Mouse (Mus musculus): ENCODE measurements around the gene Rybp.

Rybp gene

DNA sequence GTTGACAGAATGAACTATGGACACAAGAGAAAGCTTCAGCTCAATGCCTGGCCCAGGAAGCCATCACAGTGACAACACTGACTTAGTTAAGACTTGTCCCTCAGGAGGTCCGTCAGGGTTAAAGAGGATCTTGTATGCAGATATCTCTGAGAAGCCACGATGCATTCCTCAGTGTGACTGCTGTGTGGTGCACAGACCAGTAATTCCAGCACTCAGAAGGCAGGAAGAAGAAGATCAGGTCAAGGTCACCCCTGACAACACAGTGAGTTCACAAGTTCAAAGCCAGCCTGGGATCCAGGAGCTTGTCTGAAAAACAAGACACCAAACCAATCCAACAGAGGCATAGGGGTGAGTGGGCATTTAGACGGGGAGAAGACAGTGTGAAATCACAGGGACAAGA, 67.3 kb downstream of the Rybp start:
- no peak for DNase-seq (ENCODE audit: low spot score)

DNA sequence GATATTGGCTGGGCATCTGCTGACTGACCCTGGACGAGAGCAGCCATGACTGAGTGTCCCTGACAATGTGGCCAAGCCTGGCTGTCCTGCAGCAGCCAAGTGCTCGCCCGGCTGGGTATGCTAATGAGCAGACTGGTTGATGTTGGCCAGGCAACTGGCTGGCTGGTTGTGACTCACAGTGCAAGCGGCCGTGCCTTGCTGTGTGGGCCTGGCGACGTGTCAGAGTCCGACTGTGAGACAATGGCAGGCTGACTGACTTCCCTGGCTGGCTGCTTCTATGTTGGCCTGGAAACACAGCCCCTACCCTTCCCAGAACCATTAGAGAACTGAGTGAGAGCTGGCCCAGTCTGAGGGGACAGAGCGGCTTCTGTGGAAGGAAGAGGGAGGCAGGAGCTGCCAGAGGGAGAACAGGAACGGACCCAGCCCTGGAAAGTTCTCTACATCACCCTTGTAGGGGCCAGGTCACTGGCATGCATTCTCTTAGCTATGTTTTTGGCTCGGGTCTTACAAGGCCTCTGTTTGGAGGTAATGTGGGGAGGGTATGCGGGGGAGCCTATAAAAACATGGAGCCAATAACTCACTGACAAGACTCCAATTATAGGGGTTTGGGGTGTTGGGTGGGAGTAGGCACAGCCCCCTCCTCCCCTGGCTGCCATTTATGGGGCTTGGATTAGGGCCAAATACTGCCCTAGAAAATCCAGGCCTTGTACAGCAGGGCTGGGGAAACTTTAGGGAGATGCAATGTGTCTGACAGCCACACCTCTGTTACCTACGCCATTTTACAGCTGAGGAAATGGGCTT, 68.5 kb downstream of the Rybp start:
- DNase-seq (ENCODE audit: low spot score), result peak; percentile 50

DNA sequence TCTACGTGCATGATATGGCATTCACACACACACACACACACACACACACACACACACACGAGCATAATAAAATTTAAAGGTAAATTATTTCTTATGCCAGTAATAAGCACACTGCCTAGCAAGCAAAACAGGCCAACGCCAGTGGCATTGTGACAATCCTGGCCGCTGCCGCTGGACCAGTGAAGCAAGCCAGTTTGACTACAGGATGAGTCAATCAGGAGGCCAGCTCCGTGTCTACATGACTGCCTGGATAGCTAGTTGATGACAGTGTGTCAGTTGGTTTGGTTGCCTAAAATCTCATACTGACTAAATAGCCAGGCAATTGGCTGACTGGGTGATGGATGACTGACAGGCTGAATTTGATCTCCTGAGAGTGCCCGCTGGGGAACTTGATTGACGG, 69.8 kb downstream of the Rybp start:
- DNase-seq (ENCODE audit: low spot score), result no peak

DNA sequence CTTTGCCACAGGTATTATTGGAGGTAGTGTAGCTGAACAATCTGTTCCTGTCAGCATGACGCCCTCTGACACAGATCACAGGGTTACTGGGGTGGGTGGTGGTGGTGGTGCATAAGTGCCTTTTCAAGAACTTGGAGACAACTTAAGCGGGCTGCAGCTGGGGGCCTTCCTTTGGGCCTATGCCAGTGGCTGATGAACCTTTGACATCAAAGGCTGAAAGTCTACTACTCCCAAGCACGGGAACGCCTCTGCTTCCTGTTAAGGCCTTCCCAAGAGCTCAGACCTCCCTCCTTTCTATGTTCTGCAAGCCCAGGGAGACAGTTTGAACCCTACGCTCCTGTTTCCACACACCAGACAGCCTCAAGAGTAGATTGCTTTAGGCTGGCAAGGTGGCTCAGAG, 70.3 kb downstream of the Rybp start:
- no peak for DNase-seq (ENCODE audit: low spot score)

DNA sequence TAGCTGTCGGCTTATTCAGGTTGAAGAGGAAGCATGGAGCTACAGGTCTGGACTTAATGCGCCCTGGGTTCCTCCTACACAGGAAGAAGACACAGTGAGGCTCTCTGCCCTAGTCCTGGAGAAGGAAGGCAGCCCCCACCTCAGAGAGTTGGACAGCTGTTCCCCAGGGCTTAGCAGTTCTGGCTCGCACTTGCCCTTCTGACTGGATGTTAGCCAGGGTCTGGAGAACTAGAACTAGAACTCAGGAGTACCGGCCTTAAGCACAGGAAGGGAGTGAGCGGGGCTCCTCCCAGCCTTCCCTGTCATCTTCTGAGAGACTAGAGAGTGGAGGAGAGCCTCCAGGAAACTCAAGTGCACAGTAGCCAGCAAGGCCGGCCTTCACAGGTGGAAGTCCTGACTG, 71.5 kb downstream of the Rybp start:
- no peak for DNase-seq (ENCODE audit: low spot score)

DNA sequence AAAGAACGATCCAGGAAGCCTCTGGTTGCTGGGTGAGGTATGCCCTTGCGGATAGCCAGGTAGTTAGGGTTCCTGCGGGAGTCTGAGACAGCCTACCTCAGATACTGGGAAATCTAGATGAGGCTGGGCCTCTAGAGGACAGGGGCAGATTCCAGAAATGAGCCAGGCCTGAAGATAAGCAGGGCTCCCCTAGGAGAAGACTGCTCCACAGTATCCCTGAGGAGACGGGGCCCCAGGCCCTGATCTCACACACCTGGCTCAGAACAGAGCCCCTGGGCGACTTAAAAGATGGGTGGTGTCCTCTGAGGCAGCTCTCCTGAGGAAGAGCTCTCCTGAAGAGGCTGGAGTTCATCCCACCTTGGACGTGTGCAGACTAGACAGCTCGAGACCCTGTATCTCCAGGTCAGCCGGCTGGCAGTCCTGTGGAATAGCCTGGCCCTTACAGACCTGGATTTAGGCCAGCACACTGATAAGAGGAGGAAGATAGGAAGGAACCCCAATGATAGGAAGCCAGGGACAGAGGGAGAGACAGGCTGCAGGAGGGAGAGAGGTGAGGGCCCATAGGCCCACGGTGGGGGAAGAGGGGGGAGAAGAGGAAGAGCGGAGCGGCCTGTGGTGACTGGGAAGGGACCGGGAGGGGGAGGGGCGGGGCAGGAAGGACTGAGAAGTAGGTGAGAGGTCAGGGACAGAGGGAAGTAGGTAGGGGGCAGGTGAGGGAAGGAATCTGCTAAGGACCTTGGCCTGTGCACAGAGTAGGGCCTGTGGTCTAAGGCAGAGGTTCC, 73.0 kb downstream of the Rybp start:
- DNase-seq (ENCODE audit: low spot score), result no peak

DNA sequence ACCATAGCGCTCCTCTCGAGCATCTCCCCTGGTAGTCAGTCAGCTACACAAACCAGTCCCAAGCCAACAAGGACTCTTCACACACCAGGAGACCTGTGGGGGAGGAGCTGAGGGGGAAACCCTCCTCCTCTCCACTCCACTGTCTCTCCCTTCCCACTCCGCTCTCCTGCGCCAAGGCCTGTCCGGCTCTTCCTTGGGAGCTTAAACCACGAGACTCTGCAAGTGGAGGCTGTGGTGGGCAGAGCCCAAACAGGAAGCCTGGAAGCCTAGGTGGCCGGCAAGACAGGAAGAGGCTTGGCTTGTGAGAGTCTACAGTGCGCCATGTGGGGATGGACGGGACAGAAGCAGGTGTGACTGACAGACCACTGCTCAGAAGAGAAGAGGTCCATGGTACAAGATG, 73.7 kb downstream of the Rybp start:
- no peak for DNase-seq (ENCODE audit: low spot score)

DNA sequence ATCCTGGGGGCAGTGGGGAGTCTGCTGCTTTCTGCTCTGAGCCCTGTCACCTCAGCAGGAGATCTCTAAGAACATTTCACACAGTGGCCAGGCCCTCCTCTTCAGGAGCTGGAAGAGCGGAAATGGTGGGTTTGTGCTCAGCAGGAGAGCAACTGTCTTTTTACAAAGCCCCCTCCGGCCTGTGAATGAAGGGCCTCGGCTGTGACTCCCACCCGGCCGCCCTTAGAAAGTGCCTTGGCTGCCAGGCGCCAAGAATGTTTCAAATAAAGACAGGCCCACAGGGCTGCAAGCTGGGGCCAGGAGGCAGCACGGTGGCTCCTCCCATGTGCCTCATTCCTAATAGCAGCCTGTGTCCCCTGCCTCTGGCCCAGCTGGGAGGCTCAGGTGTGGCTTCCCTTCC, 74.5 kb downstream of the Rybp start:
- no peak for DNase-seq (ENCODE audit: low spot score)

DNA sequence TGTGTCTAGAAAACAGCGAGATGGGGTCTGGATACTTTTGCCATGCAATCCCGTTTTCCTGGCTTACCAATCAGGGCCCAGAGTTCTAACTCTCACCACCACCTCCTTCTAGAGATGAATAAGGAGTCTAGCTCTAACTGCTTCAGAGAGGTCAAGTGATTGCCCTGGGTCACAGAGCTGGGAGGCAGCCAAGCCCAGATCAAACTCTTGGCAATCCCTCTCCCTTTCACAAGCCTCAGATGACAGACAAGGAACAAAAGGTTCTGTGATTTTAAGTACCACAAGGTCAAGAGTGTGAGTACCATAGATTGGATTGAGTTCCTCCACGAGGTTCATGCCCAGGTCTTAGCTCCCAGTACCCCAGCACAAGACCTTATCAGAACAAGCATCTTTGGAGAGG, 75.6 kb downstream of the Rybp start:
- DNase-seq (ENCODE audit: low spot score), result no peak

DNA sequence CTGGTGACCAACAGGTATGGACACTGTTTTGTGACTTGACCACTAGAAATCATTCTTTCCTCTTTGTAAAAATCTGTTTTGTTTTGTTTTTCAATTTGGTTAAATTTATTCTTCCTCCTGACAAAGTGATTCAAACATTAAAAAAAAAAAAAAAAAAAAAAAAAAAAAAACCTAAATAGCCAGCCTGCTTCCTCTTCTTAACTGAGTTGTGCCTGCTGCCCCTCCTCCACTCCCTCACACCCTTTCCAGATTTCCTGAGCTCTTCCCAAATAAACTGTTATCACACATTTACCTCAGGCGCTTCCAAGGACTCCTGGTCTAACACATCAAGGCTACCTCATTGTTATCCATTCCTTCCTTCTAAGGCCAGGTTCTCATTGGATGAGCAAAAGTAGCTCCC, 76.8 kb downstream of the Rybp start:
- DNase-seq (ENCODE audit: low spot score), result no peak

DNA sequence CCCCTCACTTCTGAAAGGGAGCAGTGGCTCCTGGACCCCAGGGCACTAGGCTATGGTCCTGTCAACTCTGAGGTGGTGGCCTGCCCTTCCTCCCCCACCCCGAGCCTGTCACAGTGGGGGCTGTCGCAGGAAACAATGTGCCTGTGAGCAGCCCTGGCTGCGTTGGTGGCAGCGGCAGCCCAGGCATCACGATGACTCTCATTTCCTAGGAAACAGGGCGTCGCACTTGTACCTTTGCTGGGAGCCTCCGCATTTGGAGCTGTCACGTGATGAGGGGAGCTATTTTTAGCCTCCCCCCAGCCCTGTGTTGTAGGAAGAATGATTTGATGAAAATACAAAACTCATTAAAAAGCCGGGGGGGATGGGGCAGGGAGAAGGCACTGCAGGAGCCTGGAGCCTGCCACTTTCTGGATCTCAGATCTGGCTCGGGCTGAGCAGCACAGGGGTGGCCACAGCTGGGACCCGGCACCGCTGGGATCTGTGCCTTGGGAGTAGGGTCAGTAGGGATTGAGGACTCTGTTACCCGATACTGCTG, 80.5 kb downstream of the Rybp start:
- peak; percentile 59 for DNase-seq (ENCODE audit: low spot score)

DNA sequence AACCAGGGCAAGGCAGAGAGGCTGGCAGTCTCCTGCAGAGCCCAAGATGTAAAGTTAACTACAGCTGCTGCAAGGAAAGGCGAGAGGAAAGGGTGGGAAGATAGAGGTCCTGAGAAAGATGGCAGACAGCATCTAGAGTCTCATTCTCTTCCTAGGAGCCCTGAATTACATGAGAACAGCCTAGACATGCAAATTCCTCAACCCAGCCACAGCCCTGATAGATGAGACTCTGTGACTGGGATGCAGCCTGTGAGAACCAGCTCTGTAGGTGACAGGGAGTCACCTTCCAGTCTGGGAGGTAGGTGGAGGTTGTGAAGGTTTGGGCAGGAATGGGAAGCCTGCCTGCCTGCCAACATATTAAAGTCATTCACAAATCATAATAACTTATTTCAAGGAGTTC, 81.0 kb downstream of the Rybp start:
- no peak for DNase-seq (ENCODE audit: low spot score)

DNA sequence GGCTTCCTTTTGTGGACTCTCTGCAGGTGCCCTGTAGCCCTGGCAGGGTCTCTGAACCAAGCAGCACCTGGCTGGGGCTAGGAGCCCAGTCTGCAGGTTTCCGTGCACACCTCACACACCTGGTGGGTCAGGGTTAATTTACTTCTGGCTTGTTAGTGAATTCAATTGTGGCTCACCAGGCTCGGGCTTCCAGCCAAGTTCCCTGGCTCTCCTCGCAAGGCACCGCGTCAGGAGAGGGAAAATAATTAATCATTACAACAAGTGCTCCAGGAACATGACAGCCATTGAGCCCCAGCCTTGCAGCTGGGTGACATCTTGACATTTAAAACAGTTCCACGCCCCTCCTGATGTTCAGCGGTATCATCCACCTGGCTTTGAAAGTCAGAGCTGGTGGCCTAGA, 82.8 kb downstream of the Rybp start:
- no peak for DNase-seq (ENCODE audit: low spot score)

DNA sequence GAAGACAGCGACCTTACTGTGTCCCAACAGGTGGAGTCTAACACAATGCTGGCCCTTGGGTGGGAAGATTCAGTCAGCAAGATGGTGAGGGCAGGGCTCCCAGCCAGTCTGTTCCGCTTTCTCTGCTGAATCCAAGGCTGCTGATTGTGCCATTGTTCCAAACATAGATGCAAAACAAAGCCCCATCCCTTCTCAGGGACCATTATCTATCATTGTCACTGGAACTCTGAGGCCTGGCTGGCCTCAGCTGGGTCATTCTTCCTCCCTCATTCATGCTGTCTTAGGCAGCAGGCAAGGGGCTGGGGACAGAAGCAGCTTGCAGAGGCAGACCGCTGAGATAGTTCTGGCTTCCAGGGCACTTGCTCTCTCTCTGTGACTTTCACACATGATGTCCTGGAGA, 83.8 kb downstream of the Rybp start:
- DNase-seq (ENCODE audit: low spot score), result no peak

DNA sequence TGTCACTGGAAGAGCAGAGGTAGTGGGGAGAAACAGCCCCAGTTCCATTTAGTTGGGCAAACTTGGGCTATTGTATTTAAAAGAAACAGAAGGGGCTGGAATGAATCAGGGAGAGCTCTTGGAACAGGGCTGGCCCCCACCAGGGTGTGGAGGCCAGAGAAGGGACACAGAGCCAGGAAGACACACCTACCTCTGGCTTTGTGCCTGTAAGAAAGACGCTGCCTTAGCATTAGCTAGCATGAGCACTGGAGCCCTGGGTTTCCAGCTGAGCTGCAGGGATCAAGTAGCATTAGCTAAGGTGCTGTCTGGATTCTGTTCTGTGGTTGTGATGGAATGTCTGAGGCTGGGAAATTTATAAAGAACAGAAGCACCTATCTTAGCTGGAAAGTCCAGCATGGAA, 85.2 kb downstream of the Rybp start:
- no peak for DNase-seq (ENCODE audit: low spot score)

DNA sequence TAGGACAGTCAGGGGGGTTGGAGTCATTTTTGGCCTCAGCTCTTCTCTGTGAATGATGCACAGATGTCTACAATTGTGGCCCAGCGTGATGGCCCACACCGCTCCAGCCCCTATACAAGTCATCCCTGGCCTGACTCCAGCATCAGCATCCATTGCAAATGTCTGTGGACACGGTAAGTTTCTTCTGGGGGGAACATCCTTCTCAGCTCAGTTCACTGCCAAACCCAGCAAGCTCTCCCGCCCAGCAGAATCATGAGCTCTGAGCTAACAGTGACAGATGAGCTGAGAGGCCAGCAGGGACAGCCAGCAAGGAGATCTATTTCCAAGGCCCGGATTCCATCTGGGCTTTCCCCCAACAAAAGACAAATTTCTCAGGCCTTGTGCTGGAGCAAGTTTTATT, 90.2 kb downstream of the Rybp start:
- DNase-seq (ENCODE audit: low spot score), result no peak

DNA sequence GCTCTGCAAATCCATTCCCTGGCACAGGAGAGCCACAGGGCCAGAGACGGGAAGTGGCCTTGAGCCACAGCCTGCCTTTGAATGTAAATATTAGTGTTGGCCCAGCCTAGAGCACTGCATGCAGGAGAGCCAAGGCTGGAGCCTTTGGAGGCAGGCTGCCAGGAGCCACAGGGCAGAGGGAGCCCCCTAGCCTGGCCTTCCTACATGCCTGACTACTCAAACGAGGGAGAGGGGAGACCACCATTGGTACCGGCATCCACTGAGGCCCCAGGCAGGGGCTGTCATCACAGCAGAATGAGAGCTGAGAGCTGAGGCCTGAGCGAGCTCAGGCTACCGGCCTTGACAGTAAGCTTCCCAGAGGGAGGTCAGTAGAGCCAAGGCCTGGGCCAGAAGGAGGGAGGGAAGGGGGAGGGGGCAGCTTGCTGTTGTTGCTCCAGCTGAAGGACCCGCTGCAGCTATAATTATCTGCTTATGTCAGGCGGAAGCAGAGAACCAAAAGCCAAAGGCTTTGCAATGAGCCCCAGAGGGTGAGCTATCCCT, 91.3 kb downstream of the Rybp start:
- DNase-seq (ENCODE audit: low spot score), result no peak

DNA sequence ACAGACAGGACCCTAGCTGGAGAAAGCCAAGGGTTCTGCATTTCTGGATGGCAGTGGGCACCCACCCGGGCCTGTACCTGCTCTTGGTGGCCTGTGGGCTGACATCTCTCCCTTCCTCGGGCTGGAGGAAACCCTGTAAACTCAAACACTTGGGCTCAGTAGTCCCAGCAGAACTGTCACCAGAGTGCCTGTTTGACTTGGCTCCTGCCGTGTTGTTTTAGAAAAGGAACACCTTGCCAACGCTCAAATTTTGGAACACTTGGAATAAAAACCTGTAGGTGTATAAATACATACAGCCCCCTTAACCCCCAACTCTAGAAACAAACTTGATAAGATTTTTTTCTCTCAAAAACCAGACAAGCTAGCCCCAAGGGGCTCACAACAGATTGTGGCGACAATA, 92.2 kb downstream of the Rybp start:
- DNase-seq (ENCODE audit: low spot score), result no peak

DNA sequence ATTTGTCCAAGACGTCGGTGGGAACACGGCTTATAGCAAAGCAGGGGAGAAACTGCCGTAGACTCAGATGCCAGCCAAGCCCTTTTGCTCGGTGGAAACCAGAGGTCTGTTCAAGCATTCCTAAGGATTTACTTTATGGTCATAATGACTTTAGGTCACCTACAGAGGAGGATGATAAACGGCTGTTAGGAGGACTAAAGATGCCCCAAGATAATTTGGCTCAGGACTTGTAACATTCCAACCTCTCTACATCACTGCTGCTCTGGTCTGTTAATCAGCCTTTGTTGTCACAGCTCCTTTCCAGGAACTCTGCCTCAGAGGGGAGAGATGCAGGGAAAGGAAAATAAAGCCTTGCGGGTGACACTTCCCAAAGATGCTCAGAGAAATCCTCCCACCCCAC, 93.5 kb downstream of the Rybp start:
- no peak for DNase-seq (ENCODE audit: low spot score)

DNA sequence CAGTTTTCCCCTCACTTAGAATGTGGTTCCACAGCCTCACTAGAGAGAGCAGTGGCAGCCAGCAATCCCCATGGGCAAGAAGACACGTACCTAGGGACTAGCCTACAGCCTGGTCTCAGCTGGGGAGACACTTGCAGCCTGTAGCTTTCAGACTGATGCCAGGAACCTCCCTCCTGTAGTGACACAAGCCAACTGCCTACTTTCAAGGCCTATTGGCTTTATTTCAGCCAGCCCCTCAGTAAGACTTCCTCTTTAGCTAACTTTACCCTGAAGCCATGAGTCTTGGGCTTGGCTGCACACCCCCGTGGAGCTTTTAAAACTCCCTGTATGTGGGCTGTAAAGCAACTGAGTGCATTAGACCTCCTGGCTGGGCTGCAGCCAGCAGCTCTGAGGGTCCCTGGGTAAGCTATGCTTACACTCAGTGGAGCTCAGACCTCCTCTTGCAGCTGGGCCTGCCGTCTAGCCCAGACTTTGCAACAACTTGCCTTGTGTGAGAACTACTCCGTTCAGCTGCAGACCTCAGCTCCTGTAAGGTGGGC, 94.5 kb downstream of the Rybp start:
- no peak for DNase-seq (ENCODE audit: low spot score)

DNA sequence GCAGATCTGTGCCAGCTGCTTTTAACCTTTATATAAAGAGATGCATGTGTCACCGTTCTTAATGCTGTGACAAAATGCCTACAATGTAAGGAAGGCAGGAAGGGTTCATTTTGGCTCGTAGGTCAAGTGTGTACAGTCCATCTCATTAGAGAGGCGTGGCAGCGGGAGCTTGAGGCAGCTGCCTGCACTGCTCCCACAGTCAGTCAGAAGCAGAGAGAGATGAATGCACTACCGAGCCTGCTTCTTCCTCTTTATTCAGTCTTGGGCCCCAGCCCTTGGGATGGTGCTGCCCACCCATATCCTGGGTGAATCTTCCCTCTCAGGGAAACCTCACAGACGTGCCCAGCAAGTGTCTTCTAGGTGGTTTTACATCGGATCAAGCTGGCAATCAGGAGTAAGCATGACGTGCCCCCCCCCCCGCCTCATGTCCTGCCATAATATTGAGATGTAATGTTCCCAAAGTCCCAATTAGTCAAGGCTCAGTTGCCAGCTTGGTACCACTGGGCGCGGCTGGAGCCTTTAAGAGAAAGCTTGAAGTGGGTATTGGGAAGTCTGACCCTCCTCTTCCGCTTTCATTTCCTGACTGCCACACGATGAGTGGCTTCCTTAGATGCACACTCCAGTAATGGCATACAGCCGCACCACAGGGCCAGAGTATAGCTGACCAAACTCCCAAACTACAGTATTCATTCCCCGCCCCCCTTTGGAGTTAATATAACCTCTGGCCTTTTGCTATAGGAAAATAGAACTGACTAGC, 96.3 kb downstream of the Rybp start:
- no peak for DNase-seq (ENCODE audit: low spot score)

DNA sequence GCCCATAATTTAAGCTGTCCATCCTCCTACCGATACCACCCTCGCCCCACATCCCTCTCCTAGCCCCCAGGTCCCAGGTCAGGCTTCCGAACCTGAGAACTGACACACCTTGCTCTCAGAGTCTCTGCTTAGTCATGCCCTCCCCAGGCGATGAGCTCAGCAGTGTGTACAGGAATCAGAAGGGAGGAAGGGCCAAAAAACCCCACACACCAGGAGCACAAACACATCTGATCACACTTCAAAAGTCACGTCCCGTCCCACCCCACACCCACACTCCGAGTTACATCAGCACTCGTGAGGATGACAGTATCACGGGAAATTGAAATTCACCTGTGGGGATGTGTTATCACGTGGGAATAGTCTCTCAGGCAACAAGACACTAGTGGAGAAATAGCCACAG, 97.0 kb downstream of the Rybp start:
- DNase-seq (ENCODE audit: low spot score), result no peak

Measured in layer of hippocampus, adult 9-10 months (tissue).